11 mouse cellular contexts compared by ENCODE assay signal in the genomic region with DNA sequence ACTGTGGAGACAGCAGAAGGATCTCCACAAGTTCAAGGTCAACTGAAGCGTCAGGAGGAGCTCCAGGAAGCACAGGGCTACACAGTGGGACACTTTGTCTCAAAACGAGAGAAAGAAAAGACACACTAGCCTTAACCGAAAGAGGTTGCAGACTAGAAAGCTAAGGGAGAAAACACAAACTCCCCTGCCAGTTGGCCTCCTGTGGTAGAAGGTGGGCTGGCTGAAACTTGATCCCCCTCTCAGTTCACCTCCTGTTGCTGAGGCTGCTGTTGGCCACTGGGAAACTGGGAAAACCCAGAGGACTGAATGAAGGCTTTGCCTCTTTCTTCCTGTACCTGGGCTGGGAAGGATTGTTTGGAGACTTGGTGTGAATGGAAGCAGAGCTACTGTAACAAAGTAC. TPM values are rescaled to one million over a fixed set of nuclear protein-coding genes. Genes with fewer than 3 reads are reported as not detected.
A peak's percentile ranks its signal among the peaks of the same experiment; 100 is the strongest.
DNase-seq lines count a peak whose midpoint lies in the region; ATAC-seq lines count a peak whose summit lies in the region.
"Had no signal": no experiment of that assay in that cellular context is flagged by ENCODE, and none has a peak within 500 bp of the region (broad histone marks: within the 10 kb centered on the region; RNA-seq: fewer than 3 reads in every experiment).

No protein-coding gene starts in this region.

- peak overlapping the region; percentile 81 for H3K4me2 ChIP-seq in kidney, embryonic 16.5 days (replicated peaks; ENCODE audit: low read depth, low read length)
- peak overlapping the region; percentile 97 for H3K4me2 ChIP-seq in hindbrain, embryonic 13.5 days
- peak overlapping the region; percentile 91 for H3K4me2 ChIP-seq in midbrain, embryonic 13.5 days (replicated peaks)

- DNase-seq in kidney, postnatal 14 days = no peak
- DNase-seq in embryo, embryonic 9.5 days (ENCODE audit: extremely low spot score) = peak; percentile 52
- no peak for DNase-seq in gastrocnemius, postnatal 10 days
- no peak for DNase-seq in right cerebral cortex, postnatal 36 days (ENCODE audit: low spot score in 2 of 2)
- DNase-seq in spleen, postnatal 4 days (ENCODE audit: low spot score in 2 of 2) = no peak

- no peaks in the 10 kb centered on the region for H3K27me3 ChIP-seq in kidney, embryonic 16.5 days (ENCODE audit: insufficient read depth, low read length)
- H3K27me3 ChIP-seq in hindbrain, embryonic 13.5 days = no peaks in the 10 kb centered on the region
- H3K27me3 ChIP-seq in midbrain, embryonic 13.5 days = no peaks in the 10 kb centered on the region

- H3K9me3 ChIP-seq in kidney, embryonic 16.5 days (ENCODE audit: low read length) = no peaks in the 10 kb centered on the region
- H3K9me3 ChIP-seq in hindbrain, embryonic 13.5 days = no peaks in the 10 kb centered on the region
- no peaks in the 10 kb centered on the region for H3K9me3 ChIP-seq in midbrain, embryonic 13.5 days

- ATAC-seq in kidney, embryonic 16.5 days (ENCODE audit: low FRiP score, low TSS enrichment) = no peak
- no peak for ATAC-seq in hindbrain, embryonic 13.5 days (ENCODE audit: low FRiP score)
- ATAC-seq in midbrain, embryonic 13.5 days = no peak

- H3K9ac ChIP-seq in kidney, embryonic 16.5 days (replicated peaks; ENCODE audit: low read length) = peak overlapping the region; percentile 37; the same call in 1 of the 2 replicates
- peak overlapping the region; percentile 49; the same call in 1 of the 2 replicates for H3K9ac ChIP-seq in hindbrain, embryonic 13.5 days
- H3K9ac ChIP-seq in midbrain, embryonic 13.5 days (replicated peaks) = peak overlapping the region; percentile 28; the same call in 1 of the 2 replicates

- H3K27ac ChIP-seq in kidney, embryonic 16.5 days (ENCODE audit: low read length) = peak overlapping the region; percentile 67
- peak overlapping the region; percentile 18; the same call in 1 of the 2 replicates for H3K27ac ChIP-seq in hindbrain, embryonic 13.5 days
- no peak overlapping the region for H3K27ac ChIP-seq in midbrain, embryonic 13.5 days
- H3K27ac ChIP-seq: macrophage had no signal

- peaks cover 10% of the 10 kb centered on the region for H3K36me3 ChIP-seq in kidney, embryonic 16.5 days (ENCODE audit: insufficient read depth, low read length)
- H3K36me3 ChIP-seq in hindbrain, embryonic 13.5 days = peaks cover 10% of the 10 kb centered on the region; the same call in 1 of the 2 replicates
- peaks cover 16% of the 10 kb centered on the region for H3K36me3 ChIP-seq in midbrain, embryonic 13.5 days

- H3K4me3 ChIP-seq in kidney, embryonic 16.5 days (ENCODE audit: low read length) = peak overlapping the region; percentile 80
- peak overlapping the region; percentile 78; the same call in 1 of the 2 replicates for H3K4me3 ChIP-seq in hindbrain, embryonic 13.5 days
- H3K4me3 ChIP-seq in midbrain, embryonic 13.5 days (replicated peaks) = peak overlapping the region; percentile 82

- peaks cover 30% of the 10 kb centered on the region for H3K4me1 ChIP-seq in kidney, embryonic 16.5 days (ENCODE audit: insufficient read depth, low read length)
- H3K4me1 ChIP-seq in hindbrain, embryonic 13.5 days (replicated peaks) = peaks cover 39% of the 10 kb centered on the region
- H3K4me1 ChIP-seq in midbrain, embryonic 13.5 days (replicated peaks) = peaks cover 31% of the 10 kb centered on the region

- 29% methylated on average over 3 of the region's 3 CpGs for WGBS in kidney, embryonic 16.5 days
- 22% methylated on average over 3 of the region's 3 CpGs for WGBS in hindbrain, embryonic 13.5 days
- WGBS in midbrain, embryonic 13.5 days = 9% methylated on average over 3 of the region's 3 CpGs

RNA-seq across cellular contexts. Expression of a gene that starts 1.5 kb away (rescaled TPM):
- polyA plus RNA-seq in kidney, embryonic 16.5 days (2015; fragmentation: Nextera tagmentation; extraction: Ambion mirVana) = 26.4 and 29.9 TPM in 2 replicates
- polyA plus RNA-seq in hindbrain, embryonic 13.5 days (2015; fragmentation: Nextera tagmentation; extraction: Ambion mirVana) = 18.5 and 20.8 TPM in 2 replicates
- 20.9 and 24.2 TPM in 2 replicates for polyA plus RNA-seq in midbrain, embryonic 13.5 days (2015; fragmentation: Nextera tagmentation; extraction: Ambion mirVana)
- total RNA-seq in gastrocnemius, postnatal 10 days (2021) = 1 to 10 TPM; 1.0 to 1.3 TPM
- total RNA-seq: granulocyte monocyte progenitor cell, adult 5-6 weeks had no signal

RNA-seq across cellular contexts. Expression of a gene that starts 56.0 kb away (rescaled TPM):
- polyA plus RNA-seq in kidney, embryonic 16.5 days (2015; fragmentation: Nextera tagmentation; extraction: Ambion mirVana) = 17.8 and 20.8 TPM in 2 replicates
- polyA plus RNA-seq in hindbrain, embryonic 13.5 days (2015; fragmentation: Nextera tagmentation; extraction: Ambion mirVana) = 8.0 and 8.3 TPM in 2 replicates
- 3.6 and 3.9 TPM in 2 replicates for polyA plus RNA-seq in midbrain, embryonic 13.5 days (2015; fragmentation: Nextera tagmentation; extraction: Ambion mirVana)
- 10 to 100 TPM; 27.9 to 31.1 TPM for total RNA-seq in gastrocnemius, postnatal 10 days (2021)
- total RNA-seq: ES-E14; granulocyte monocyte progenitor cell, adult 5-6 weeks had no signal
- polyA plus RNA-seq: macrophage had no signal

RNA-seq across cellular contexts. Expression of a gene that starts 56.8 kb away (rescaled TPM):
- 6.8 and 7.4 TPM in 2 replicates for polyA plus RNA-seq in kidney, embryonic 16.5 days (2015; fragmentation: Nextera tagmentation; extraction: Ambion mirVana)
- polyA plus RNA-seq in hindbrain, embryonic 13.5 days (2015; fragmentation: Nextera tagmentation; extraction: Ambion mirVana) = 6.1 and 7.2 TPM in 2 replicates
- polyA plus RNA-seq in midbrain, embryonic 13.5 days (2015; fragmentation: Nextera tagmentation; extraction: Ambion mirVana) = 6.6 and 7.2 TPM in 2 replicates
- total RNA-seq in gastrocnemius, postnatal 10 days (2021) = under 1 TPM; 0.26 to 0.45 TPM
- total RNA-seq: granulocyte monocyte progenitor cell, adult 5-6 weeks had no signal
- polyA plus RNA-seq: macrophage had no signal
